Mouse (Mus musculus): ENCODE results near the gene Vrk1.

The Vrk1 gene

GRCm38 (mm10) chr12:106001775-106002174, 8.3 kb upstream of the Vrk1 start:
- no peak for DNase-seq (ENCODE audit: low read depth, low spot score)

GRCm38 (mm10) chr12:106004719-106005118, 5.3 kb upstream of the Vrk1 start:
- DNase-seq (ENCODE audit: low read depth, low spot score): no peak

- no peak for DNase-seq (ENCODE audit: low read depth, low spot score)
These were observed 3.8 kb upstream of the Vrk1 start for GRCm38 (mm10) chr12:106006218-106006617.

- DNase-seq (ENCODE audit: low read depth, low spot score): no peak
These were observed 1.5 kb upstream of the Vrk1 start for GRCm38 (mm10) chr12:106008348-106009050.

GRCm38 (mm10) chr12:106009122-106009870, 732 bp upstream of the Vrk1 start:
- DNase-seq (ENCODE audit: low read depth, low spot score): no peak

GRCm38 (mm10) chr12:106012161-106012560, 2.1 kb downstream of the Vrk1 start:
- DNase-seq (ENCODE audit: low read depth, low spot score): no peak

- DNase-seq (ENCODE audit: low read depth, low spot score): no peak
These were observed 6.4 kb downstream of the Vrk1 start for GRCm38 (mm10) chr12:106016265-106017012.

GRCm38 (mm10) chr12:106020063-106020462, 10.0 kb downstream of the Vrk1 start:
- no peak for DNase-seq (ENCODE audit: low read depth, low spot score)

- no peak for DNase-seq (ENCODE audit: low read depth, low spot score)
These were observed 13.6 kb downstream of the Vrk1 start for GRCm38 (mm10) chr12:106023652-106024051.

- no peak for DNase-seq (ENCODE audit: low read depth, low spot score)
These were observed 15.4 kb downstream of the Vrk1 start for GRCm38 (mm10) chr12:106025416-106025815.

- no peak for DNase-seq (ENCODE audit: low read depth, low spot score)
These were observed 16.5 kb downstream of the Vrk1 start for GRCm38 (mm10) chr12:106026385-106027134.

GRCm38 (mm10) chr12:106027372-106027771, 17.3 kb downstream of the Vrk1 start:
- DNase-seq (ENCODE audit: low read depth, low spot score): no peak

GRCm38 (mm10) chr12:106029582-106029981, 19.6 kb downstream of the Vrk1 start:
- DNase-seq (ENCODE audit: low read depth, low spot score): no peak

- no peak for DNase-seq (ENCODE audit: low read depth, low spot score)
These were observed 20.2 kb downstream of the Vrk1 start for GRCm38 (mm10) chr12:106030146-106030745.

GRCm38 (mm10) chr12:106030796-106031195, 20.8 kb downstream of the Vrk1 start:
- DNase-seq (ENCODE audit: low read depth, low spot score): no peak

GRCm38 (mm10) chr12:106031916-106032315, 21.9 kb downstream of the Vrk1 start:
- no peak for DNase-seq (ENCODE audit: low read depth, low spot score)

- DNase-seq (ENCODE audit: low read depth, low spot score): no peak
These were observed 22.3 kb downstream of the Vrk1 start for GRCm38 (mm10) chr12:106032361-106032760.

- DNase-seq (ENCODE audit: low read depth, low spot score): no peak
These were observed 24.2 kb downstream of the Vrk1 start for GRCm38 (mm10) chr12:106034267-106034666.

GRCm38 (mm10) chr12:106034761-106035160, 24.7 kb downstream of the Vrk1 start:
- DNase-seq (ENCODE audit: low read depth, low spot score): no peak

GRCm38 (mm10) chr12:106040259-106040658, 30.2 kb downstream of the Vrk1 start:
- no peak for DNase-seq (ENCODE audit: low read depth, low spot score)

- no peak for DNase-seq (ENCODE audit: low read depth, low spot score)
These were observed 36.2 kb downstream of the Vrk1 start for GRCm38 (mm10) chr12:106046143-106046795.

Data from retina, postnatal 7 days (tissue).